Mouse (Mus musculus): ENCODE measurements at regions not wholly inside any gene's neighbourhood (a gene's known extent, or its start where the extent isn't known, plus 50 kb on each side); places are given as distances from the start of the nearest gene placed in this dataset.

DNA sequence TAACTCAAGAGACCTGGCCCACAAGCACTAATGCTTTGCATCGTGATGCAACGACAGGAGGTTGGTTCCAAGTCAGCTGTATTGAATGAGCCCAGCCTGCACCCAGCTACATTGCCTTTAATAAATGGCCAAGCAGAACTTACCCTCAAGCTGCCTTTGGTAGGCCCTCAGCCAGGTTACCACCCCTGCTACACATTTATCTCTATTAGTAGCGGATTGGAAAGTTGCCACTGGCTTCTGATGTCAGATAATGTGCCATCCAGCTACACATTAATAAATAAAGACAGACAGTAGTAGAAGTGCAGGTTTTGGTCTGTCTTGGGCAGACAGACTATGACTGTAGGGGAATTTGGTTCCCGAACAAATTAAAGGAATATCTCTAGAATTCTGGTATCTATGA lies 82.0 kb upstream of the 4930583I09Rik start:
- no peak for DNase-seq (ENCODE audit: low spot score in 2 of 2)

- DNase-seq (ENCODE audit: low spot score in 2 of 2): no peak
Measured at GRCm38 (mm10) chr17:64916657-64917056, 80.8 kb upstream of the 4930583I09Rik start.

GRCm38 (mm10) chr17:64915708-64916107 lies 79.8 kb upstream of the 4930583I09Rik start:
- DNase-seq (ENCODE audit: low spot score in 2 of 2): no peak

DNA sequence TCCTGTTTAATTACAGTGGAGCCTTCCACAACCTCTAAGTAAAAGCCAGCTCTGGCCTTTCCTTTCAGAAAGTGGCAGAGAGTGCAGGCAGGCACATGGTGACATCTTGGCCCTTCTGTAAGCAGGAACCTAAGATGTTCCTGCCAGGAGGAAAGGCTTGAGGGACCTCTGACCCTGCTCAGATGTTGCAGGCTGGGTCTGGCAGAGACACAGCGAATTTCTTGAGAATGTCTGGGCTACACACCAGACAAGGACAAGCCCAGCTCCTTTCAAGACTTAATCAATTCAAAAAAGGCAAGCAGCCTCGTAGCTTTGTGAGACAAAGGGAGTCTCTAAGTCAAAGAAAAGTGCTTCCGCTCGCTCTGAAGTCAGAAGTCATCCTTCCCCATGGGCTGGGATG lies 79.2 kb upstream of the 4930583I09Rik start:
- DNase-seq (ENCODE audit: low spot score in 2 of 2): no peak

DNA sequence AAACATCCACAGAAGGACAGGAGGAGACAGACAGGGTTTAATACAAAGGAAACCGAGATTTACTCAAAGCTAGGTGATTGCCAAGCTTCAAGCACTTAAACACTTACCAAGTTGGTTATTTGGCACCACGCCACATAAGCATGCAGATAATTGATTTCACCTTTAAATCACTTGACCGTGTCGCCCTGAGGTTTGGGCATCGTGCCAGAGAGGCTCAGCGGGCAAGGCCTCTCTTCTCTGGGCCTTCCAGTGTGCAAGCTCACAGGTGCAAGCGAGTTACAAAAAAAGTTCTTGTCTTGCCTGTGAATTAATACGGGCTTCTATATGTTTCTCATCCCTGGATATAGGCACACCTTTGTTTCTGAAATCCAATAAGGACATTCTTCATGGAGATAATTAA lies 78.4 kb upstream of the 4930583I09Rik start:
- DNase-seq (ENCODE audit: low spot score in 2 of 2): no peak

DNA sequence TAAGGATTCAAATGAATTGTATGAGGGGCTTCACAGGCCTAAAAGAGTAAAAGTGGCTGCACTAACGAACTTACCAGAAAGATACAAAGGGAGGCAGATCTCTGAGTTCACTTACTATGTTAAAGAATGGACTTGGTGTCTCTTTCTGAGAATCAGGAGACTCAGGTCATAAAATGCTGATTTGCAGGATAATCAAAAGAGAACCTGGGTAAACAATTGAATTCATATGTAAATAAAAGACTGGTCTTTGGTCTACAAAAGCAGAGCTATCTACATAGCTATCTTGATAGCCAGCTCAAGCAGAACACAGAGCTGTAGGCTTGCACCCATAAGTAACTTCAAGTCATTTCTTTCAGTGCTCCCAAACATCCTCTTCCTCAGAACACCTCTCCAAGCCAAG lies 72.8 kb upstream of the 4930583I09Rik start:
- no peak for DNase-seq (ENCODE audit: low spot score in 2 of 2)

DNA sequence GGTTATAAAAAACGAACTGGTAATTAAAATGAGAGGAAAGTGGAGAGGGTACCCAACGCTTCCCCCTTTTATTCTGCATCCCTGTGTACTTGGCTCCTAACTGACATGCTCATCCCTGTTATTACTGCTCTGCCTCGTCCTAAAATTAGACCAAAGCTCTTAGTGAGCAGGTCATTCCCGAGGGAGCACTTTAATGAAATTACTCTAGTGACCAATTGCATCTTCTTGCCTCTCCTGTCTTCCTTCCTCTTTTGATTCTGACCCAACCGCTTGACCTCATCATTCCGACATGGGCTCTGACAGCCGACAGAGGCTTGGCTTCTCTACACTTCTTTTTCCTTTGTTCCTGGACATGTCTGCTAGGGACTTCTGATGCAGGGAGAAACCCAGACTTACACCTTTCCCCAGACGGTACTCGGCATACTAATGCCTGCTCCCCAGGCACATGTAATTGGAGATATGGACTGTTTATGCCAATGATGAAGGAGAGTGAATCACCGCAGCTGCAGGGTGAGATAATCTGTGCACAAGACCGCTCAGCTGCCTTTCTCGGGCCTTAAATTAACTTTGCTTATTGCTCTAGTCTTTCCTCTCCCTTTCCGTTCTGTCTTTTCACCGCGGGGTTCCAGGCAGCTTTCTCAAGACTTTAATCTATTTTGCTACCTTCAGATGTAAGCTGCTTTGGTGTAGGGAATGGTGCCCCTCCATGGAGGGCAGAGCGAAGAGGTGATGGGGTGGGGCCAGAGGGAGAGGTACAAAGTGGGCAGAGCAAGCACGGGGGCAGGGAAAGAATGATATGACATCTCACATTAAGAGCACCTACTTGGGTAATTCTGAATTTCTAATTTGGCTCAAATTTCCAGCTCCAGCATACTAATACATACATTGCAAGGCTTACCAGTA lies 66.1 kb upstream of the 4930583I09Rik start:
- no peak for DNase-seq (ENCODE audit: low spot score in 2 of 2)

DNA sequence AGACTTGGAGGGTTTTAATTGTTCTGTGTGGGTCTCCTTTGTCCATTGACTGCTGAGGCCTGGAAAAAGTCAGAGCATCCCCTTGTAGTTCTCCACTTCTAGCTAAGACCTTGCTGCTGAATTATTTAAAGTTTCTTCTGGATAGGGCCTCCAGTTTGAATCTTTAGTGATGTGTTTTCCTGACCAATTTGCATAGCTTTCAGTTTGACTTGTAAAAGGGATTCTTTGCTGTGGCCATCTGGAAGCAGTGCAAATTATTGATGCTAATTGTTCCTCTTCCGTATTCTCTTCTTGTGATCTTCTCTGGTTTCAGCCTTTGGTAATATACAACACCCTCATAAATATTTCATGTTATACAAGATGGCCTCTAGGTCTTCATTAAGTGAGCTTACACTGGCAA lies 61.6 kb upstream of the 4930583I09Rik start:
- DNase-seq (ENCODE audit: low spot score in 2 of 2): no peak

DNA sequence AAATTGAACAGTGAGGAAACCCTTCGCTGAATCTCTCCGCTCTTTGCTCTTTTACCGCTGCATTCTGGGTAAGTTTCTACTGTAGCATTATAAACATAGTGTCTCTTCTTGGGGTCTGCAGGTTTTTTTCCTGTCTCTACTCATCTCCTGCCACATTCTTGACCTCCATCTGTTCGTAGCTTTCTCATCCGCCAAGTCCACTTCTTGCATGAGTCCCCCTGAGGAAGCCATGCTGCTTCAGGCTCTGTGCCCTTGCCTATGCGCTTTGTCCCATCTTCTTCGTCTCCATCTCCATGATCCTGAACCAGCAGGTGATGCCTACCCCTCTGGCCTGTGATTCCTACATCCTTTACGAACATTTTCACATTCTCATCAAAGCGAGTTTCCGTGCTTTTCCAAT lies 60.0 kb upstream of the 4930583I09Rik start:
- DNase-seq (ENCODE audit: low spot score in 2 of 2): no peak

- DNase-seq (ENCODE audit: low spot score in 2 of 2): no peak
Measured at GRCm38 (mm10) chr17:64895466-64895865, 59.6 kb upstream of the 4930583I09Rik start.

DNA sequence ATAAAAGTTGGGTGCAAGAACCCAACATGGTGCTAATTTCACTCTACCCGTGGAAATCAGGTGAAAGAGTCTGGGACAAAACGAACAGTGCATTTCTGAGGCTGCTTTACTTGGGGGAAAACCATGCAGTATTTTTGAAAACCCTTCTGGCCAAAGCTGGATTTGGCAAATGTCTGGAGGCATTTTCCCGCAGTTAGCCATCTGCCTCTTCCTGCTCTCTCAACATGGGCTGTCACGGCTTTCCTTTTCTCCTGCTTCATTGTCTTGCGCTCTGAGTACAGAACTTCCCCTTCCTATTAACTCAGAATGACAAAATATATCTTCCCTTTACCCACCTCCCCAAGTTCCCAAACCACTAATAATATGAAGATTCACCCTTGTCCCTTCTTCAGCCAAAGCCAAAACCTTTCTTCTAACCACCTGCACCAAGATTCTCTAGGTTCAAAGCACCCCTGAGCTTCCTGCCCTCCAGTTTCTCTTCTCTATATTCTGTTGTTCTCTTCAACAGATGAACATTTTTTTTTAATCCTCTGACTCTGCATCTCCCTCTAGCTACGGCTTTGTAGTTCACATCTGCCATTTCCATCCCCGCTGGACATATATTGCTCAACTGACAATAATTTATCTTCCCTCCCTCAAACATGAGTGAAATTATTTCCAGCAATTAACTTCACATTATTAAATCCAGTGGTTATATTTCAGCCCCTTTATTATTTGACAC lies 57.5 kb upstream of the 4930583I09Rik start:
- no peak for DNase-seq (ENCODE audit: low spot score in 2 of 2)

All from left cerebral cortex, adult 8-10 months (tissue).